Mouse (Mus musculus) ES-Bruce4 (cell line): ENCODE results near the gene Tor1aip2. TPM values are rescaled to one million over a fixed set of nuclear protein-coding genes. Genes with fewer than 3 reads are reported as not detected.
A peak's percentile ranks its signal among the peaks of the same experiment; 100 is the strongest.
"Not testable (repeated sequence)": the region's sequence is repeated elsewhere in the genome, so short reads cannot be mapped to it uniquely, and the experiment has no call there.

ENCODE experiments used
- H3K27ac ChIP-seq: 2 replicates; pipeline ENCODE4 v1.5.1; 2012; ENCODE audit warnings: low read length, inconsistent platforms; ENCODE audit not compliant: insufficient read depth
- H3K27me3 ChIP-seq: 2 replicates; pipeline ENCODE4 v1.6.1; 2012; ENCODE audit warnings: mild to moderate bottlenecking, low read length, inconsistent platforms; ENCODE audit not compliant: control insufficient read depth, poor library complexity, insufficient read depth, severe bottlenecking
- H3K36me3 ChIP-seq: 2 replicates; pipeline ENCODE4 v1.6.1; 2012; ENCODE audit warnings: inconsistent platforms, mild to moderate bottlenecking, low read length, moderate library complexity; ENCODE audit not compliant: control insufficient read depth, poor library complexity, insufficient read depth, severe bottlenecking
- H3K4me1 ChIP-seq: one replicate; pipeline ENCODE4 v1.8.1; 2011; ENCODE audit warnings: low read length; ENCODE audit not compliant: control insufficient read depth, insufficient read depth
- H3K4me3 ChIP-seq: 2 replicates; pipeline ENCODE4 v1.5.1; 2011; ENCODE audit warnings: low read depth, mild to moderate bottlenecking, low read length
- H3K9ac ChIP-seq: 2 replicates; pipeline ENCODE4 v1.6.1; 2012; ENCODE audit warnings: low read depth, mild to moderate bottlenecking, inconsistent platforms; ENCODE audit not compliant: poor library complexity, severe bottlenecking
- H3K9me3 ChIP-seq: replicated peaks from 2 replicates; pipeline ENCODE4 v1.6.1; 2012; ENCODE audit warnings: mild to moderate bottlenecking, low read length, inconsistent platforms; ENCODE audit not compliant: control insufficient read depth, poor library complexity, insufficient read depth, severe bottlenecking
- CTCF ChIP-seq: IDR thresholded peaks from one replicate; pipeline ENCODE4 v1.8.1; 2011; ENCODE audit warnings: low read depth, low read length
- EP300 ChIP-seq: IDR thresholded peaks from 2 replicates; pipeline ENCODE4 v1.6.1; 2011; ENCODE audit warnings: low read depth, low read length; ENCODE audit not compliant: insufficient read depth
- POLR2A ChIP-seq: IDR thresholded peaks from one replicate; pipeline ENCODE4 v1.8.1; 2011; ENCODE audit warnings: low read length; ENCODE audit not compliant: insufficient read depth
- polyA plus RNA-seq: library from polyadenylated mRNA; stranded (reverse); fragments of >200 nt; gene quantifications from 2 replicates; pipeline ENCODE4 v1.2.4, GENCODE M21; 2011; ENCODE audit warnings: low read depth; ENCODE audit not compliant: missing spikeins, insufficient read depth, insufficient read length

Tor1aip2 gene
- polyA plus RNA-seq, 1 experiment: 178 TPM

- TF ChIP-seq CTCF (no peak), POLR2A (no peak), EP300 (no peak)
- Histone ChIP-seq H3K4me1 (no peaks in the 10 kb centered on the region), H3K27me3 (no peaks in the 10 kb centered on the region), H3K4me3 (peak overlapping the region; percentile 12; the same call in 1 of the 2 replicates), H3K9me3 (no peaks in the 10 kb centered on the region), H3K9ac (0 out of 2 replicates have a peak overlapping the region, but pooled peaks have one; percentile 27), H3K27ac (no peak overlapping the region), H3K36me3 (peaks cover 4% of the 10 kb centered on the region)
Observed at GRCm38 (mm10) chr1:156037144-156037583, 2.0 kb downstream of the Tor1aip2 start.

GRCm38 (mm10) chr1:156039989-156040388 is 4.8 kb downstream of the Tor1aip2 start:
- H3K9me3 ChIP-seq, H3K27ac ChIP-seq, H3K4me3 ChIP-seq, H3K4me1 ChIP-seq, H3K9ac ChIP-seq, H3K27me3 ChIP-seq: not testable (repeated sequence)
- peaks cover 22% of the 10 kb centered on the region for H3K36me3 ChIP-seq
- TF ChIP-seq CTCF: peak; percentile 18

GRCm38 (mm10) chr1:156040731-156041401 is 5.7 kb downstream of the Tor1aip2 start:
- TF ChIP-seq POLR2A (peak; percentile 99), EP300 (0 out of 2 replicates have a peak, but pooled peaks have one; percentile 61), CTCF (no peak)
- Histone ChIP-seq H3K9me3 (no peaks in the 10 kb centered on the region), H3K27me3 (no peaks in the 10 kb centered on the region), H3K36me3 (peaks cover 28% of the 10 kb centered on the region), H3K9ac (peak overlapping the region; percentile 34), H3K4me3 (peak overlapping the region; percentile 51), H3K4me1 (no peaks in the 10 kb centered on the region), H3K27ac (peak overlapping the region; percentile 51; the same call in 1 of the 2 replicates)

- H3K4me3 ChIP-seq: peak overlapping the region; percentile 51
- H3K9me3 ChIP-seq: no peaks in the 10 kb centered on the region
- H3K36me3 ChIP-seq: peaks cover 34% of the 10 kb centered on the region
- no peak overlapping the region for H3K27ac ChIP-seq
- no peaks in the 10 kb centered on the region for H3K27me3 ChIP-seq
- no peak for TF ChIP-seq CTCF
- TF ChIP-seq EP300: no peak
- no peak for TF ChIP-seq POLR2A
- peak overlapping the region; percentile 34 for H3K9ac ChIP-seq
- H3K4me1 ChIP-seq: no peaks in the 10 kb centered on the region
Observed at GRCm38 (mm10) chr1:156041451-156042241, 6.4 kb downstream of the Tor1aip2 start.

- H3K4me3 ChIP-seq: no peak overlapping the region
- H3K4me1 ChIP-seq: no peaks in the 10 kb centered on the region
- no peak overlapping the region for H3K27ac ChIP-seq
- H3K36me3 ChIP-seq: peaks cover 40% of the 10 kb centered on the region
- TF ChIP-seq POLR2A (no peak), CTCF (no peak), EP300 (no peak)
- H3K9ac ChIP-seq: peak overlapping the region; percentile 34
- H3K27me3 ChIP-seq: no peaks in the 10 kb centered on the region
- no peaks in the 10 kb centered on the region for H3K9me3 ChIP-seq
Observed at GRCm38 (mm10) chr1:156042481-156042880, 7.3 kb downstream of the Tor1aip2 start.

- Histone ChIP-seq H3K4me3 (no peak overlapping the region), H3K27ac (no peak overlapping the region), H3K36me3 (peaks cover 44% of the 10 kb centered on the region), H3K27me3 (no peaks in the 10 kb centered on the region), H3K9ac (0 out of 2 replicates have a peak overlapping the region, but pooled peaks have one; percentile 34), H3K4me1 (no peaks in the 10 kb centered on the region), H3K9me3 (no peaks in the 10 kb centered on the region)
- TF ChIP-seq EP300 (no peak), CTCF (peak; percentile 8), POLR2A (no peak)
Observed at GRCm38 (mm10) chr1:156043027-156043426, 7.8 kb downstream of the Tor1aip2 start.
